Mouse (Mus musculus) ES-E14 (cell line): ENCODE data around the gene Gm28051. TPM values are rescaled to one million over a fixed set of nuclear protein-coding genes. Genes with fewer than 3 reads are reported as not detected.

Experiments
- DNase-seq: peaks from one replicate; pipeline ENCODE4 v3.0.0-alpha.2; 2013; ENCODE audit warnings: low read depth, low spot score
- H3K27ac ChIP-seq: 2 replicates; pipeline ENCODE4 v1.5.1; 2012; ENCODE audit warnings: low read depth, mild to moderate bottlenecking, low read length, moderate library complexity, mixed read lengths; ENCODE audit not compliant: poor library complexity, insufficient read depth, severe bottlenecking
- H3K36me3 ChIP-seq: 2 replicates; pipeline ENCODE4 v1.6.1; 2012; ENCODE audit warnings: mild to moderate bottlenecking, low read length, moderate library complexity, mixed read lengths; ENCODE audit not compliant: control insufficient read depth, poor library complexity, insufficient read depth, severe bottlenecking
- H3K4me1 ChIP-seq, 2 experiments: fragments of 150-350 bp in 1 of 2; sonication (generic) in 1 of 2; 2 replicates each; pipeline ENCODE4 v1.6.1; 2012; ENCODE audit warnings: low read length in 2 of 2, mild to moderate bottlenecking in 1 of 2, mixed read lengths in 1 of 2; ENCODE audit not compliant: control insufficient read depth in 2 of 2, insufficient read depth in 2 of 2, poor library complexity in 1 of 2
- H3K4me3 ChIP-seq, 2 experiments: fragments of 150-350 bp in 1 of 2; sonication (generic) in 1 of 2; 2 replicates each; pipeline ENCODE4 v1.5.1; 2012; ENCODE audit warnings: low read length in 2 of 2, low read depth in 1 of 2, mild to moderate bottlenecking in 1 of 2, mixed read lengths in 1 of 2; ENCODE audit not compliant: insufficient read depth in 1 of 2, poor library complexity in 1 of 2, severe bottlenecking in 1 of 2
- H3K9ac ChIP-seq: 2 replicates; pipeline ENCODE4 v1.6.1; 2012; ENCODE audit warnings: low read depth, mild to moderate bottlenecking, low read length, mixed read lengths; ENCODE audit not compliant: poor library complexity, insufficient read depth, severe bottlenecking
- H3K9me3 ChIP-seq: fragments of 150-350 bp; sonication (generic); 2 replicates; pipeline ENCODE4 v1.6.1; 2012; ENCODE audit warnings: low read depth, mild to moderate bottlenecking, low read length; ENCODE audit not compliant: control insufficient read depth, insufficient read depth
- CHD2 ChIP-seq: IDR thresholded peaks from 2 replicates; pipeline ENCODE4 v1.6.1; 2014; ENCODE audit warnings: mild to moderate bottlenecking, low read depth, low read length, inconsistent platforms
- HCFC1 ChIP-seq: IDR thresholded peaks from 2 replicates; pipeline ENCODE4 v1.6.1; 2012; ENCODE audit warnings: low read length, inconsistent platforms, borderline replicate concordance; ENCODE audit not compliant: insufficient read depth
- MAFK ChIP-seq: IDR thresholded peaks from 2 replicates; pipeline ENCODE4 v1.6.1; 2014; ENCODE audit warnings: mild to moderate bottlenecking, low read depth, low read length, inconsistent platforms; ENCODE audit not compliant: insufficient read depth
- ZC3H11A ChIP-seq: IDR thresholded peaks from 2 replicates; pipeline ENCODE4 v1.6.1; 2012; ENCODE audit warnings: low read depth, mild to moderate bottlenecking, inconsistent platforms, low read length, borderline replicate concordance
- ZNF384 ChIP-seq: IDR thresholded peaks from 2 replicates; pipeline ENCODE4 v1.6.1; 2012; ENCODE audit warnings: low read depth, low read length, inconsistent platforms
- in situ Hi-C, 2 experiments: fragments of 600-800 bp; cut with MboI; formaldehyde crosslinking; loops; one replicate each; pipeline ENCODE4 v1.15.1; 2025; ENCODE audit warnings: low sequenced_read_pairs in 2 of 2, inconsistent platforms in 1 of 2; ENCODE audit not compliant: unreplicated experiment in 2 of 2
- total RNA-seq: library from RNA; depleted of rRNA; stranded (reverse); fragments of 300-350 nt; gene quantifications from 2 replicates; pipeline ENCODE4 v1.2.3, GENCODE M21; 2012

Gene Gm28051
- total RNA-seq, 1 experiment, result not detected

GRCm38 (mm10) chr12:102695369-102696239 lies 62.0 kb downstream of the Gm28051 start:
- no peak for TF ChIP-seq HCFC1
- H3K27ac ChIP-seq, result no peak overlapping the region
- peak overlapping the region; percentile 28; the same call in 1 of the 2 replicates for H3K9ac ChIP-seq
- in situ Hi-C loops, result no loop called here
- no peak for DNase-seq
- no peaks in the 10 kb centered on the region for H3K9me3 ChIP-seq
- peaks cover 2% of the 10 kb centered on the region for H3K36me3 ChIP-seq
- peaks cover 30 to 65% of the 10 kb centered on the region in 2 experiments for H3K4me1 ChIP-seq
- H3K4me3 ChIP-seq, result peak overlapping the region in 1 of 2 experiments; percentile 9; a peak in 1 of 4 replicates

GRCm38 (mm10) chr12:102691761-102692160 lies 65.8 kb downstream of the Gm28051 start:
- no peak for DNase-seq
- in situ Hi-C loops, result no loop called here
- H3K4me3 ChIP-seq, result no peak overlapping the region
- H3K4me1 ChIP-seq, result peaks cover 17 to 42% of the 10 kb centered on the region in 2 experiments
- peaks cover 2% of the 10 kb centered on the region; the same call in 1 of the 2 replicates for H3K36me3 ChIP-seq
- no peak overlapping the region for H3K9ac ChIP-seq
- H3K27ac ChIP-seq, result no peak overlapping the region
- H3K9me3 ChIP-seq, result no peaks in the 10 kb centered on the region
- TF ChIP-seq CHD2 (no peak), MAFK (no peak), ZNF384 (no peak), HCFC1 (no peak), ZC3H11A (no peak)

- in situ Hi-C loops, result no loop called here
- TF ChIP-seq ZC3H11A (no peak), CHD2 (no peak), ZNF384 (no peak), MAFK (no peak), HCFC1 (no peak)
- DNase-seq, result no peak
- Histone ChIP-seq H3K4me3 (no peak overlapping the region), H3K27ac (no peak overlapping the region), H3K9me3 (no peaks in the 10 kb centered on the region), H3K4me1 (peaks cover 11 to 42% of the 10 kb centered on the region in 2 experiments; a peak in 3 of 4 replicates), H3K9ac (no peak overlapping the region), H3K36me3 (peaks cover 5% of the 10 kb centered on the region; the same call in 1 of the 2 replicates)
Observed at GRCm38 (mm10) chr12:102691180-102691579, 66.4 kb downstream of the Gm28051 start.

- no peak overlapping the region for H3K9ac ChIP-seq
- TF ChIP-seq CHD2 (no peak), ZNF384 (no peak), MAFK (no peak), ZC3H11A (no peak), HCFC1 (no peak)
- in situ Hi-C loops, result no loop called here
- H3K36me3 ChIP-seq, result 0 out of 2 replicates have a peak, but pooled peaks cover 5% of the 10 kb centered on the region
- peaks cover 6 to 34% of the 10 kb centered on the region in 2 experiments; a peak in 2 of 4 replicates for H3K4me1 ChIP-seq
- no peak overlapping the region for H3K27ac ChIP-seq
- no peak for DNase-seq
- no peak overlapping the region for H3K4me3 ChIP-seq
- H3K9me3 ChIP-seq, result no peaks in the 10 kb centered on the region
Observed at GRCm38 (mm10) chr12:102689773-102690563, 67.6 kb downstream of the Gm28051 start.
